Mouse (Mus musculus) granulocyte monocyte progenitor cell, adult 5-6 weeks (primary cell): ENCODE data around the gene Olfr376. TPM values are rescaled to one million over a fixed set of nuclear protein-coding genes. Genes with fewer than 3 reads are reported as not detected.

Experiments used
- ATAC-seq: replicated peaks from 2 replicates; pipeline ENCODE4 v1.8.0; 2016; ENCODE audit warnings: mild to moderate bottlenecking, moderate TSS enrichment, inconsistent platforms; ENCODE audit not compliant: poor library complexity, severe bottlenecking
- total RNA-seq, 2 experiments: library from RNA; stranded (forward) in 1 of 2; stranded (reverse) in 1 of 2; fragments of 200-712, 200-1000 nt in 1 of 2; fragments of >200 nt in 1 of 2; fragmentation: Nextera tagmentation in 1 of 2; gene quantifications; 2 replicates each; pipeline ENCODE4 v1.2.3; 2014 to 2017

Olfr376 gene
- not detected in 2 replicates for total RNA-seq (2014; fragmentation: Nextera tagmentation)
- total RNA-seq (2017): not detected in 2 replicates

DNA sequence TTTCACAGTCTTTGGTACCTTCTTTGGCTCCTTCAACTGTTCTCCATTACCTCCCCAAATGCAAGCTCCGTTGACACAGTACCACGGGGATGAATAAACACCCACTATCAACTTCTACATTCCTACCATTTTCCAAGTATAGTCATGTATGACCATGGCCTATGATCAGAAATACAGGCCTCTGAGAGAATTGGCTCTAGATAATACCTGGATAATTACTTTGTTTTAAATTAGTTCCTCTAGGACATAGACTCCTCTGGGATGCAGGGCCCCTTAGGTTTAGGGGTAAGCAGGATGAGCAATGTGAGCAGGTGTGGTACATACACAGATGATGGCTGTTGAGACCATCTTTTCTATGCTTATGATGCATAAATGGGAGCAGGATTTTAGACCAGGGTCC is at the start of gene Olfr376:
Gene Olfr376, plus strand, starts transcription at position 301 of the 400 bp plus-strand sequence.
- no peak for ATAC-seq

DNA sequence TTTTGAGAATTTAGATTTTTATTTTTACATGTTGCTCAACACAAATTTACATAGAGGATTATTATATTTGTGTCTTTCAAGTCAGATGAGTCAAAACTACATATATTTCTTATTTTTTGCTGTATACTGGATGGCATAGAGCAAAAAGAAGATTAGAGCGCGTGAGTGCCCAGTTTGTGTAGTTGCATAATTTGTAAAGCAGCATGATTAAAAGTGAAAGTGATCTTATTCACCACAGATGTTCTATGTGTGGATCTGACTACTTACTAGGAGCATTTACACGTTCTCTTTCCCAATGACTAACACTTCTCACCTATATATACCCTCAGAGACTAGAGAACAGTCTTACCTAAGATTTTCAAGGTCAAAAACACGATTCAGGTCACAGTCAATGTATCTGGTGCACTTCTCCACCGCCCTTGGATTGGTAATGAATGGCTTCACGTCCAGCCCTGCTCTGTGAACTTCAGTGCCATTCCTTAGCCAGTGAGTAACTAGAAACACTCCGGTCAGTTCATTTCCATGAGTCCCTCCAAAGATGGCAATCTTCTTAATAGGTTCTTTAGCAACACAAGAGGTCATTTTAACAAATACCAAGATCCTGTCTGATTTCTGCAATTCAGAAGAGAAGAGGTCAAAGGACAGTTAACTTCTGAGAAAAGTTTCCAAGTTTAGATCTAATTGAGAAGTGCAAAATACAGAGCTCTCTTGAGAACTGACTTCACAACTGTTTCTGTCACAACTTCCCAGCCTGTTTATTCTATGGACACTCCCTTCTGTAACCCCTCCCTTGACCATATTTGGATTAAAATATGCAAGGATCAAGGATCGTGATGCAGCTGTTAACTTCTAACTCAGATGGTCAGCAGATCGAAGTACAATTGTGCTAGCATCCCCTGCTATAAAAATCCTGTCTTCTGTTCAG is 46.9 kb upstream of the Olfr376 start:
- no peak; the same call in 1 of the 2 replicates for ATAC-seq

DNA sequence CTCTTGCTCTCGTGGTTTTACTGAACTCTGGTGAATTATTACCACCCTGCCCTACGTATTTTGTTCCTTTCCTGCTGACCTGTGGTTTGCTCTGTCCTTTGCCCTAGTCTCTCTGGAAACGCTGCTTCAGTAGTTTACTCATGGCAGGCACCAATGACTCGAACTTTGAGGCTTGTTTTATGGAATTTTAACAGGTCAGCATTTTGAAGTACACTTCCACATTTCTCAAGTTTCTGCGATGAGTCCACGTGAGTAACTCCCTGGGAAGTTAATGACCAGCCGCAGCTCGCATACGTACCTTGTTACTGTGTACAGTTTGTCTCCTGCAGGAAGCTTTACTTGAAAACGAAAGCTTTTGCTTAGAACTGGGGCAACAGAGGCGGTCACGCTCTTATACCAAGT is 44.6 kb upstream of the Olfr376 start:
- peak; percentile 67 for ATAC-seq

DNA sequence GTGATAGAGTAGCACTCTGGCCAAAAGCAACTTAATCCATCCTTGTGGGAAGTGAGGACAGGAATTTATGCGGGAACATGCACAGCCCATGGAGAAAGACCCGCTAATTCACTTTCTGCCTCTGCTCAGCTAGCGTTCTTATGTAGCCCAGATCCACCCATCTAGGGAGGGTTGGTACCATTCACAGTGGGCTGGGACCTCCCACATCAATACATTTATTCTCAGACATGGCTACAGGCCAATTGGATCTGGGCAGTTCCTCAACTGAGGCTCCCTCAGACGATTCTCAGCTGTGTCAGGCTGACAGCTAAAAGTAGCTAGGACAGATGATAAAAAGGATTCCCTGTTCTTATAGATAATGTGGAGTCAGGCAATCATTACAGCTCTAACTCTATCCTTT is 43.7 kb upstream of the Olfr376 start:
- ATAC-seq: no peak

DNA sequence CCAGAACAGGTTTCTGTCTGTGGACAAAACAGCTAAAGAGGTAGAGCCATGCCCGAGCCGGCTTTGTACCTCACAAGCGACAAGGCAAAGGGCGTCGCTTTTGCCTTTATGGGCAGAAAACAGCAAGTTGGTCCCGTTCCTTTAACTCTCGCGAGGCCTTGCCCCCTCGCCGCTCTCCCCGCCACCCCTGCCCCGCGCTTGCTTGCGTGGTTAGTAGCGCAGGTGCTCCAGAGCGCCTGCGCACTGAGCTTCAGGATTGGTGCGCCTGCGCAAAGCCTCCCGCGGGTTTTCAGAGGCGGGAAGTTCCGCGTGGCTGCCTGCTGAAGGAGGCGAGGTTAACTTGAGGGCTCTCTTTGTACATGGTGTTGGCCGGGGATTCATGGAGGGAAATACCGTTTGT is 41.6 kb upstream of the Olfr376 start, which contains the start of the genes Aspa, Gm49340 and Spata22:
Gene Aspa, minus strand, starts transcription at position 155 of the 400 bp plus-strand sequence.
Gene Gm49340, plus strand, starts transcription at position 300 of the 400 bp plus-strand sequence.
Gene Spata22, plus strand, starts transcription at position 300 of the 400 bp plus-strand sequence.
- no peak for ATAC-seq

DNA sequence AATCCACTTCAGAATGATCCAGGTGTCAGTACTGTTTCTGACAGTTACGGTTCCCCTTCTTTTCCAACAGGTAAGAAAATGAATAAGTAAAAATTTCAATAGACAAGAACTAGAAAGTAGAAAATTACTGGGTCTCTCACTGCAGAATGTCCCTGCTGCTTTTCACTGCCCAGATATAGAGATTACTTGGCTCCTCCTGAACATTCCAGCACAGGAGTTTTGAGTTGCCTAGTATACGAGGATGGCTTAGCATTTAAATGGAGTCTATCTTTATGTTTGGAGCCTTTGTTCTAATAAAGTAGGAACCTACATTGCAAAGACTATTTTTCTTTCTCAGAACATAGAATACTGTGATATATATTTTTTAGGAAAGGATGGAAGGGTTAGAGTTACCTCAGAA is 37.7 kb upstream of the Olfr376 start:
- no peak for ATAC-seq

DNA sequence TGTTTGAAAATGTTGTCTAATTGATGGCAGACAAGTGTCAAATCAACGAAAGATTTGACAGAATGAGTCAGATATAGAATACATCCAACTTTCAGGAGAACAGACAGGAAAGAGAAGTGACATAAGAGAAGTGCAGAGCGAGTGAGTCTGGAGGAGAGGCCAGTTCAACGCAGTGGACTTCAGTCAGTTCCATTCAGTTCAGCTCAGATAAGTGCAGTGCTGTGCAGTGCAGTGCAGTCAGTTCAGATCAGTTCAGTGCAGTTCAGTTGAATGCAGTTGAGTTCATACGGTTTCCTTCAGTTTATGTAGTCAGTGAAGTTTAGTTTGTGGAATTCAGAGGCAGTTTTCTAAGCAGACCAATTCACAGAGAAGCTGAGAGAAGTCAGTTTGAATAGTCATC is 34.1 kb upstream of the Olfr376 start:
- no peak for ATAC-seq

DNA sequence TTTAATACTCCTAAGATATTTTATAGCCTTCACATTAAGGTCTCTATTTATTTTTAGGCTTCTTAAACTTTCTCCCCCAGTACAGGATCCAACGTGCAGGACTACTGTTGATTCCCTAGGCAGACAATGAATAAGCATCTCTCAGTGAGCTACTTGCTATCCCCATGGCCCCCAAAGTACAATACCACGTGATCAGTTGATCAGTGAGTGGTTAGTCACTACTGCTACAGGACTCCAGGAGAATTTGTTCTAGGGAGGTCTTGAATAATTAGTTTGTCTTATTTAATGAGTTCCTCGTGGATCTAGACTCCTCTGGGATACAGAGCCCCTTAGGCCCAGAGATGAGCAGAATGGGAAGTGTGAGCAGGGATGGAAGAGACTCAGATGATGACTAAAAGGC is 20.6 kb upstream of the Olfr376 start, which contains the start of gene Olfr20:
Gene Olfr20, plus strand, starts transcription at position 301 of the 400 bp plus-strand sequence.
- ATAC-seq: no peak

DNA sequence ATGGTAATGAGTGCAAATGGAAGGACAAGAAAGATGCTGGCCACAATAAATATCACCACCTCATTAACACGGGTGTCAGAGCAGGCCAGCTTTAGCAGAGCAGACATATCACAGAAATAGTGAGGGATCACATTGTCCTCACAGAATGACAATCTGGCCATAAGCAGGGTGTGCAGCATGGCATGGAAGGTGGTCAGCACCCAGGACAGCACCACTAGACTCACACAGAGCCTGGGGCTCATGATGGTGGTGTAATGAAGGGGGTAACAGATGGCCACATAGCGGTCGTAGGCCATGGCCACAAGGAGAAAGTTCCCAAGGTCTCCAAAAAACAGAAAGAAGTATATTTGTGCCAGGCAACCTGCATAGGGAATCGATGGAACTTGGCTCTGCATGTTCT is 24.3 kb downstream of the Olfr376 start:
- ATAC-seq: no peak

DNA sequence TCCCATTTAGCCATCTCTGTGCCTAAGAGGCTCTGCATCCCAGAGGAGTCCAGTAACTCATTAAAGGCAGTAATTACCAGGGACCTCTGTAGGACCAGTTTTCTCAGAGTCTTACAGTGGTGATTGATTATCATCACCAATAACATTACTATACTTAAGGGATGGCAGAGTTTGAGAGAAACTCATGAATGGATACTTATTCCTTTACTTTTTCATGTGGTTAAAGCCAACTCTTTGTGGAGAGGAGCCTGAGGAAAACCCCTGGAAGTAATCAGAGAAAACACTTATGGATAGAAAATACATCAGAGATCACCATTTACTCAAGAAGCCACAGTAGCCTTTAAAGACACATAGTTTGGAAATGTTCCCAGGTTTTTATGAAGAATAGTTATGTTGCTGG is 28.5 kb downstream of the Olfr376 start, which contains the start of gene Olfr1:
Gene Olfr1, minus strand, starts transcription at position 101 of the 400 bp plus-strand sequence.
- ATAC-seq: no peak

Other genes with a start within 250 kb of the Olfr376 start
- gene Haspin, start 233.0 kb upstream of the Olfr376 start, total RNA-seq (2014; fragmentation: Nextera tagmentation): 15.6 and 18.7 TPM in 2 replicates
- 20.5 and 23.0 TPM in 2 replicates for gene Haspin, start 233.0 kb upstream of the Olfr376 start, total RNA-seq (2017)
- gene P2rx5, start 210.8 kb upstream of the Olfr376 start, total RNA-seq (2014; fragmentation: Nextera tagmentation): not detected in 2 replicates
- gene P2rx5, start 210.8 kb upstream of the Olfr376 start, total RNA-seq (2017): not detected in 2 replicates
- 71.0 and 77.9 TPM in 2 replicates for gene Emc6, start 194.2 kb upstream of the Olfr376 start, total RNA-seq (2014; fragmentation: Nextera tagmentation)
- 50.7 and 76.5 TPM in 2 replicates for gene Emc6, start 194.2 kb upstream of the Olfr376 start, total RNA-seq (2017)
- gene Tax1bp3, start 194.2 kb upstream of the Olfr376 start, total RNA-seq (2014; fragmentation: Nextera tagmentation): 10.4 and 19.9 TPM in 2 replicates
- 6.3 and 11.7 TPM in 2 replicates for gene Tax1bp3, start 194.2 kb upstream of the Olfr376 start, total RNA-seq (2017)
- 24.7 and 26.8 TPM in 2 replicates for gene Ctns, start 172.2 kb upstream of the Olfr376 start, total RNA-seq (2014; fragmentation: Nextera tagmentation)
- gene Ctns, start 172.2 kb upstream of the Olfr376 start, total RNA-seq (2017): 15.6 and 17.5 TPM in 2 replicates
- gene Shpk, start 171.8 kb upstream of the Olfr376 start, total RNA-seq (2014; fragmentation: Nextera tagmentation): 1.8 and 1.9 TPM in 2 replicates
- 1.8 and 3.1 TPM in 2 replicates for gene Shpk, start 171.8 kb upstream of the Olfr376 start, total RNA-seq (2017)
- not detected in 2 replicates for gene Trpv1, start 137.0 kb upstream of the Olfr376 start, total RNA-seq (2014; fragmentation: Nextera tagmentation)
- not detected in 2 replicates for gene Trpv1, start 137.0 kb upstream of the Olfr376 start, total RNA-seq (2017)
- not detected in 2 replicates for gene Trpv3, start 103.9 kb upstream of the Olfr376 start, total RNA-seq (2014; fragmentation: Nextera tagmentation)
- gene Trpv3, start 103.9 kb upstream of the Olfr376 start, total RNA-seq (2017): not detected in 2 replicates
- not detected in 2 replicates for gene Aspa, start 41.6 kb upstream of the Olfr376 start, total RNA-seq (2014; fragmentation: Nextera tagmentation)
- gene Aspa, start 41.6 kb upstream of the Olfr376 start, total RNA-seq (2017): 0.62 and 1.9 TPM in 2 replicates
- gene Gm49340, start 41.5 kb upstream of the Olfr376 start, total RNA-seq (2014; fragmentation: Nextera tagmentation): not detected in 2 replicates
- not detected in 2 replicates for gene Gm49340, start 41.5 kb upstream of the Olfr376 start, total RNA-seq (2017)
- not detected in 2 replicates for gene Spata22, start 41.5 kb upstream of the Olfr376 start, total RNA-seq (2014; fragmentation: Nextera tagmentation)
- gene Spata22, start 41.5 kb upstream of the Olfr376 start, total RNA-seq (2017): not detected in 2 replicates
- gene Olfr20, start 20.5 kb upstream of the Olfr376 start, total RNA-seq (2014; fragmentation: Nextera tagmentation): not detected in 2 replicates
- gene Olfr20, start 20.5 kb upstream of the Olfr376 start, total RNA-seq (2017): not detected in 2 replicates
- gene Olfr1, start 28.4 kb downstream of the Olfr376 start, total RNA-seq (2014; fragmentation: Nextera tagmentation): not detected in 2 replicates
- gene Olfr1, start 28.4 kb downstream of the Olfr376 start, total RNA-seq (2017): not detected in 2 replicates
- not detected in 2 replicates for gene Olfr378, start 57.2 kb downstream of the Olfr376 start, total RNA-seq (2014; fragmentation: Nextera tagmentation)
- gene Olfr378, start 57.2 kb downstream of the Olfr376 start, total RNA-seq (2017): not detected in 2 replicates
- gene Olfr380, start 86.3 kb downstream of the Olfr376 start, total RNA-seq (2014; fragmentation: Nextera tagmentation): not detected in 2 replicates
- not detected in 2 replicates for gene Olfr380, start 86.3 kb downstream of the Olfr376 start, total RNA-seq (2017)
- gene Olfr381, start 120.4 kb downstream of the Olfr376 start, total RNA-seq (2014; fragmentation: Nextera tagmentation): not detected in 2 replicates
- gene Olfr381, start 120.4 kb downstream of the Olfr376 start, total RNA-seq (2017): not detected in 2 replicates
- gene Olfr382, start 146.0 kb downstream of the Olfr376 start, total RNA-seq (2014; fragmentation: Nextera tagmentation): not detected in 2 replicates
- gene Olfr382, start 146.0 kb downstream of the Olfr376 start, total RNA-seq (2017): not detected in 2 replicates
- gene Olfr385, start 221.8 kb downstream of the Olfr376 start, total RNA-seq (2014; fragmentation: Nextera tagmentation): not detected in 2 replicates
- not detected in 2 replicates for gene Olfr385, start 221.8 kb downstream of the Olfr376 start, total RNA-seq (2017)
- not detected in 2 replicates for gene Olfr384, start 227.3 kb downstream of the Olfr376 start, total RNA-seq (2014; fragmentation: Nextera tagmentation)
- not detected in 2 replicates for gene Olfr384, start 227.3 kb downstream of the Olfr376 start, total RNA-seq (2017)